Mouse (Mus musculus) gastrocnemius, postnatal 4 days (tissue): ENCODE results near the gene Idh2. TPM values are rescaled to one million over a fixed set of nuclear protein-coding genes. Genes with fewer than 3 reads are reported as not detected.

Experiments
- DNase-seq, 2 experiments: peaks; one replicate each; pipeline ENCODE4 v3.0.0; 2021 to 2022; ENCODE audit warnings: low spot score in 2 of 2, mixed read lengths in 2 of 2
- total RNA-seq, 2 experiments: library from RNA; stranded (reverse); gene quantifications; 2 replicates each; pipeline ENCODE4 v1.2.3; 2021

The Idh2 gene
- total RNA-seq, 2 experiments from 2014 or later: 433 to 473 TPM

DNA sequence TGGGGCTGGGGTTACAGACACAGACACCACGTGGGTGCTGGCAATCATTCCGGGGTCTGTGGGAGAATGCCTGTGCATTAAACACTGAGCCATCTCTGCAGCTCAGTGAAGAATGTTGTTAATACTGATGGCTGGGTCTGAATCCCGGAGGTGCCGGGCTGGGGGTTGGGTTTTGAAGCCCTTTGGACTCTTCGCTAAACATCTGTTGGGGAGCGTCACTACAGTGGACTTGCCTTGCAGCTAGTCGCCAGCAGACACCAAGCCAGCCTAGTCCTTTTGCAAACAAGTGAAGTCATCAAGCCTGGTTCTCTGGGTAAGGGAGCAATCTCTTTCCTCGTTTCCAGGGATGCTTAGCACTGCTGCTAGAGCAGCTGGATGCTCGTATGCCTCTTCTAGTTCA, 27.0 kb downstream of the Idh2 start:
- no peak for DNase-seq

DNA sequence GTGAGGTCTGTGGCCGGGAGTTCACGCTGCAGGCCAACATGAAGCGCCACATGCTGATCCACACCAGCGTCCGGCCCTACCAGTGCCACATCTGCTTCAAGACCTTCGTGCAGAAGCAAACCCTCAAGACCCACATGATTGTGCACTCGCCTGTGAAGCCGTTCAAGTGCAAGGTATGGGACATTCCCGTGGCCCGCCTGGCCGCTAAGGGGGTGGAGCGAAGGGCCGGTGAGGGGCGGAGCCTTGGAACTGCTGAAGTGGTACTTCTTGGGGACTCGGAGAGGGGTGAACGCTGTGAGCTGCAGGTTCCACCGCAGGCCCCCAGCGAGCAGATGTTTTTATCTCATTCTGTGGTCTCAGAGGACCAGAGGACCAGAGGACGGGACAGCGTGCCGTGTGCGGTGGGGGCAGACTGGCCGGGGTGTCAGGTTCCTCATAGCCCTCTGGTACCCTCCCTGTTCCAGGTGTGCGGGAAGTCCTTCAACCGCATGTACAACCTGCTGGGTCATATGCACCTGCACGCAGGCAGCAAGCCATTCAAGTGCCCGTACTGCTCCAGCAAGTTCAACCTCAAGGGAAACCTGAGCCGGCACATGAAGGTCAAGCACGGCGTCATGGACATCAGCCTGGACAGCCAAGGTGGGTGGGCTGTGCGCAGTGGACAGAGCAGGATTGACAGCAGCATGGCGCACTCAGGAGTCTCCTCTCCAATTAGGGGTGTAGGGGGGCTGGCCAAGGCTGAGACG, 29.0 kb downstream of the Idh2 start:
- peak in 1 of 2 experiments; percentile 20 for DNase-seq

- peak in 1 of 2 experiments; percentile 67 for DNase-seq
Measured at GRCm38 (mm10) chr7:80084484-80084931, 30.7 kb downstream of the Idh2 start.

- no peak for DNase-seq
Measured at GRCm38 (mm10) chr7:80081586-80082554, 33.3 kb downstream of the Idh2 start.

GRCm38 (mm10) chr7:80078792-80079301, 36.3 kb downstream of the Idh2 start:
- peak in 1 of 2 experiments; percentile 78 for DNase-seq

- no peak for DNase-seq
Measured at GRCm38 (mm10) chr7:80077801-80078200, 37.4 kb downstream of the Idh2 start.

- DNase-seq: no peak
Measured at GRCm38 (mm10) chr7:80076961-80077716, 38.1 kb downstream of the Idh2 start.

- DNase-seq: no peak
Measured at GRCm38 (mm10) chr7:80075946-80076583, 39.1 kb downstream of the Idh2 start.

GRCm38 (mm10) chr7:80074921-80075441, 40.2 kb downstream of the Idh2 start:
- no peak for DNase-seq

DNA sequence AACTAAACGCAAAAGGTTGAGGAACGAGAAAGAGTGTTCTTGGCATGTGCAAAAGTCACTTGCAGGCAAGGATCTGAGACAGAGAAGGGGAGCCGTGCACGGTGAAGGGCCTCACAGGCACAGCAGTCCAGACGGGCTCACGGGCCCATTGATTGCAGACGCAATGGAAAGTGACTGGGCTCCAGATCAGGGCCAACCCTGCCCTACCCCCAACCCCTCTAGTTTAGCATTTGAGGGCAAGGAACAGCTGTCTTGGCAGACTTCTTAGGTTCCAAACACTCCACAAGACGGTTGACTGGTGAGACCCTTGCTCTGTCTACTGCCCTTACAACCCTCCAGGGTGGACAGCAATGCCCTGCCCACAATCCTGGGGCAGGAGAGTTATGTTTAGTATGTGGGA, 41.7 kb downstream of the Idh2 start:
- DNase-seq: no peak

GRCm38 (mm10) chr7:80072297-80072696, 42.9 kb downstream of the Idh2 start:
- no peak for DNase-seq

- DNase-seq: no peak
Measured at GRCm38 (mm10) chr7:80071209-80071608, 44.0 kb downstream of the Idh2 start.

GRCm38 (mm10) chr7:80069615-80070327, 45.4 kb downstream of the Idh2 start:
- DNase-seq: no peak

- DNase-seq: no peak
Measured at GRCm38 (mm10) chr7:80068341-80068740, 46.9 kb downstream of the Idh2 start.

- no peak for DNase-seq
Measured at GRCm38 (mm10) chr7:80066675-80067455, 48.3 kb downstream of the Idh2 start.

DNA sequence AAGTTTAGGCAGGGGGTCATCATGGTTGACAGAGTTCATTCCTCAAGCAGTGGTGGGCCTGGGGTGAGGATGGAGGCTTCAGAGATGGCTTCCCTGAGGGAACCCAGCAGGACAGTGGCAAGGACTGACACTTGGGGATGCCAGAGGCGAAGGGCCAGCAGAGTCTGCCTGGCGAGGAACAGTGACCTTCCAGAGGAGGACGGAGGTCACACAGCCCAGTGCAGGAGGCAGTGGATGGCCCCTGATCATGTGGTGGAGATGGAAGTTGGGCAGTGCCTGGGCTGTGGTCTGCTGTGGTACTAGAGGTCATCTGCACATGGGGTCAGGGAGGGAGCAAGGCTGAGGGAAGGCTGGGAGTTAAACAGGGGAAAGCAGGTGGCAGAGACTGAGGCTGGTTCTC, 49.9 kb downstream of the Idh2 start:
- no peak for DNase-seq

GRCm38 (mm10) chr7:80063902-80064736, 51.1 kb downstream of the Idh2 start:
- DNase-seq: no peak

- DNase-seq: no peak
Measured at GRCm38 (mm10) chr7:80063244-80063643, 51.9 kb downstream of the Idh2 start.
